Mouse (Mus musculus) cerebellum, adult 2 months (tissue): ENCODE results near the gene Gm11273.

Experiments
- CTCF ChIP-seq: fragments of 200-500 bp; IDR thresholded peaks from 2 replicates; pipeline ENCODE4 v1.5.1; 2011; ENCODE audit warnings: low read depth, mild to moderate bottlenecking, control low read depth, low read length, moderate library complexity, borderline replicate concordance; ENCODE audit not compliant: insufficient read depth
- POLR2A ChIP-seq: fragments of 200-500 bp; IDR thresholded peaks from 2 replicates; pipeline ENCODE4 v1.6.1; 2011; ENCODE audit warnings: low read length, control low read depth, borderline replicate concordance; ENCODE audit not compliant: insufficient read depth

GRCm38 (mm10) chr13:21492847-21493246 lies 8.4 kb downstream of the Gm11273 start:
- no peak for TF ChIP-seq POLR2A
- no peak for TF ChIP-seq CTCF
